Mouse (Mus musculus) E14TG2a.4 (cell line): ENCODE results near the gene Myh6.

Experiments
- CTCF ChIP-seq: conservative IDR thresholded peaks from 2 replicates; pipeline ENCODE4 v1.5.1; 2014; ENCODE audit warnings: low read length
- NANOG ChIP-seq: IDR thresholded peaks from 2 replicates; pipeline ENCODE4 v1.6.1; 2014; ENCODE audit warnings: borderline replicate concordance, low read length, mixed read lengths

DNA sequence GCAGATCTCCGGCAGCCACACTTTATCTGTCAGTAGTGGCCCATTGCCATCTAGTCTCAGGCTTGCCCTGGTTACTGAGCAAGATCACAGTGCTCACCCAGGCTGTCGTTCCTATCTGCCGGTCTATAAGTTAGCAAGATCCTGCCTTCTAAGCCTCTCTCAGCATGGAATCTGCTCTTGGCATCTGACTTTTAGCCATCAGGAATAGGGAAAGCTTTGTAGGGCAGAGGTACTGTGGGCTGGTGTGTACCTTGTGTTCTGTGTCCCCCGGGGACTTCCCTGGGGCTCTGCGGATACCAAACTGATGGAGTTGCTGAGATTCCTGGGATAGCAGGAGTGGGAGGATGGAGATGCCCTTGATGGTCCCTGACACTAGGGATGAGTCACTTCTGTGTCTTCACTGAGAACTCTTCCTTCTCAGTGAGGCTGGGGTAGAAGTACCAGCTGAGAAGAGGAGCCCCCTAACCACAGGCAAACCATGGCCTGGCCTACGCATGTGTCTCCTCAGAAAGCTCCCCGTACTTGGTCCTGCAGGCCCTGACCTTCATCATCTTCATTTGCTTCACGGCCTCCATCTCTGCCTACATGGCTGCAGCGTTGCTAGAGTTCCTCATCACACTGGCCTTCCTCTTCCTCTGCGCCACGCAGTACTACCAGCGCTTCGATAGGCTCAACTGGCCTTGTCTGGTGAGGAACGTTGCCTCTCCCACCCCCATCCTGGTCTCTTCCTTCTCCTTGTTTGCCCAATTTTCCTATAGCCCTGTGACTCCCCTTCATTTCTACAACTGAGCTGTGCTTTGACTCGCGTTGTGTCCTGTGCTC is 29.2 kb downstream of the Myh6 start:
- no peak for TF ChIP-seq CTCF
- TF ChIP-seq NANOG = no peak
